Mouse (Mus musculus): ENCODE results near the gene Slc25a33. TPM values are rescaled to one million over a fixed set of nuclear protein-coding genes. Genes with fewer than 3 reads are reported as not detected.
A peak's percentile ranks its signal among the peaks of the same experiment; 100 is the strongest.
"Not testable (repeated sequence)": the region's sequence is repeated elsewhere in the genome, so short reads cannot be mapped to it uniquely, and the experiment has no call there.

Slc25a33 gene
- total RNA-seq, 2 experiments from 2014 or later: 28.4 to 30.7 TPM

DNA sequence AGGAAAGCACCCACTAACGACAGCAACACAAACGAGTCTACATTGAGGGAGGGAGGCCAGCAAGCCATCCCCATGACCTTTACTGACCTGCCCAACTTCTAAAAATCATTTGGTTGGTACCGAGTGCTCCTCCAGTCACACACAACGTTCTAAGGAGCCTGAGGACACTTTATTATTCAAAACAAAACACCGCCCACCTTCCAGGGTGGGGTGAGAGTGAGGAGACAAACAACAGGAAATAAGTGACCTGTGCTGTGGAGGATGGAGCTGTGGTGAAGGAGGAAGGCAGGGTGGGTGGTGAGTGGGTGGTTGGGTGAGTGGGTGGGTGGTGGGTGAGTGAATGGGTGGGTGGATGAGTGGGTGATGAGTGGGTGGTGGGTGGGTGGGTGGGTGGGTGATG is 14.6 kb downstream of the Slc25a33 start:
- no peak for DNase-seq (ENCODE audit: low spot score in 2 of 2)

DNA sequence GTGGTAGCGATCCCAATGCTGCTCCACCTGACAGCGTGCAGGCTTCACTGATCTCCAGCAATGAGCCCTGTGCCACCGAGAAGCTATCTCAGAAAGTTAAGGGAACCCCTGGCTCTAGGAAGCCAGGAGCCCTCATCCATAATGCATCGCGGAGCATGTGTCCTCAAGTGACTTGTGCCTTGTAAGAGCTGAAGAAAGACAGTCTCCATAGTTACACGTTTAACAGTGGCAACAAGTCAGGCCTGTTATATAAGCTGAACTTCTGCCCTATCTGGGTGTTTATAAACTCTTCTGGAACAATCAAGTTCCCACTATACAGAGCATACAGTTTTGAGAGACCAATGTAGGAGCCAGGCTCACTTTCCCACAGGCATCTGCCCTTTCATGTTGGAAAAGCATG is 15.7 kb downstream of the Slc25a33 start:
- DNase-seq (ENCODE audit: low spot score in 2 of 2): no peak

DNA sequence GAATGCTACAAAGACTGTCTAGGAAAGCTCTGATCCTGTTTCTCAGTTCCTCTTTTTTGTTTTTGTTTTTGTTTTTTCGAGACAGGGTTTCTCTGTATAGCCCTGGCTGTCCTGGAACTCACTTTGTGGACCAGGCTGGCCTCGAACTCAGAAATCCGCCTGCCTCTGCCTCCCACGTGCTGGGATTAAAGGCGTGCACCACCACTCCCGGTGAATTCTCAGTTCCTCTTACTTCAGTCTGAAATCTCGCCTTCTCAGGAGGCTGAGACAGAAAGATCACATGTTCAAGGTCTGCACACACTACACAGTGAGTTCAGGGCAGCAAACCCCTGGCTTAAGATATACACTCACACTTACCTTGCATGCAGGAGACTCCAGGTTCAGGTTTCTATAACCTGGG is 17.5 kb downstream of the Slc25a33 start:
- DNase-seq (ENCODE audit: low spot score in 2 of 2): not testable (repeated sequence)

DNA sequence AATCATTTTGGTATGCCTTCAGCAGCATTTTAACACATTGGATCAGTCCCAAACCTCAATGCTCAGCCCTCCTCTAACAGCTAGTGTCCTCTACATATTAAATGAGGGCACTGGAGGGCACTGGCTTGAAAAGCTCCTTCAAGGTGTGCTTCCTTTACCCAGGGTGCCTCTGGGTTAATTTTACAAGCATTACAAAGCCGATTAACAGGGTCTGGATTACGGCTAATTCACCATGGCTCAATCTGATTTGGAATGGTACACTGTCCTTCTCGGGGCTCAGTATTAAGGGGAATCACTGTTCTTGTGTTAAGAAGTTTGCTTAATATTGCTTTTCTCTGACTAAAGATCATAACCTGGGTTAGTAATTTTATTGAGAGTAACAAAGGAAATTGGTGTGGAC is 21.2 kb downstream of the Slc25a33 start:
- DNase-seq (ENCODE audit: low spot score in 2 of 2): no peak

DNA sequence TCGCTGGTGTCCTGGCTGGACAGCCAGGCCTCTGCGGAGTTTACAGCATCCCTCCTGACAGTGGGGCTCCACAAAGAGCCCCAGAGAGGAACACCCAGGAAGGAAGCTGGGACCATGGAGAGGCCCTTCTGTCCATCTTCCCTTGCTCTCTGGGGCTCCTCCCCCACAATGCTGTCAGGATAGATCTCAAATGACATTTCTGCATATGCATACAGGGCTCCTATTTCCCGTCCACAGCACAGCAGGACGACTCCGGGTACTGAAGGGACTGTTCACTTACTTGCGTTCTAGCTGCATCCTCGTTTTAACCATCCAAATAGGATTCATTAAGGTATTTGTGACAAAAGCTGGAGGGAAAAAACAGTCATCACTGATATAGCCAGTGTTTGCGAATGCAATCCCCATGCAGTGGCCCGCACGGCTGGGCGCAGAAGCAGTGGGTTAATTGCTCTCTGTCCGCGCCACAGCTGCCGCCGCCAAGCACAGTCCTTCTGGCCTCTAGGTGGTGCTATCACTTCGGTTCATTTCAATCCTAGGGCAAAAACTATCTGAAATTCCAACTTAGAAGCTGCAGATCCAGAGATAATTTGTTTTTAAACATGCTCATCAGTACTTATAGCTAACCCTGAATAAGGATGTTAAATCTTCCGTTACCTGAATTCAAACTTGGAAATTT is 21.8 kb downstream of the Slc25a33 start:
- DNase-seq (ENCODE audit: low spot score in 2 of 2): peak; percentile 74 to 79

DNA sequence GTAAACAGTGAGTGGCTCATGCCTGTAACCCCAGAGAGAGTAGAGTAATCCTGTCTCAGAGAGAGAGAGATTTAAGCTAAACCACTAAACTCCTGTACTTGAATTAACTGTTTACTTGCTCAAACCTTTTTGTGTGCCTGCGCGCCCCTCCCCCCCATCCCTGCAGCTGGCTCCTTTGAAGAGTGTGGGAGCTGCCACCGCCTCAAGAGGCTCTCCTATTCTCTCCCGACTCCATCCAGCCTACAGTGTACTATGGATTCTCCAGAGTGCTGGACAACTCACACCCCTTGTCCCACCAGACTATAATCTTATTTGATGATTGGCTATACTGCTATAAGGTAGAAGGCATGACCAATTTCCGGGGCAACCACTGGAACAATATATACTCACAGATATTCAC is 23.4 kb downstream of the Slc25a33 start:
- DNase-seq (ENCODE audit: low spot score in 2 of 2): no peak

DNA sequence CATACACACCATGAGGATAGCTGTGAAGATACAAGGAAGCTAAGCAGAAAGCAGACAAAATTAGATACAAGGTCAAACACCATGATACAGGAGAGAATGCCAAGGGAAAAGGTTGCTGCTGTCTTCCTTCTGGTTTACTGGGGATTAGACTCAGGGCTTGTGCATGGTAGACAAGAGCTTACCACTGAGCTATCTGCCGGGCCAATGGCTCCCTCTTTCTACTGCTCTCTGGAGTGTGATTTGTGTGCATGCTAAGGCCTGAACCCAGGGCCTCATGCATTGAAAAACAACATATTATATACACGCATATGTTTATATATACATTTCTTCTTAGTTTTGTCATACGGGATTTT is 24.4 kb downstream of the Slc25a33 start:
- not testable (repeated sequence) for DNase-seq (ENCODE audit: low spot score in 2 of 2)

DNA sequence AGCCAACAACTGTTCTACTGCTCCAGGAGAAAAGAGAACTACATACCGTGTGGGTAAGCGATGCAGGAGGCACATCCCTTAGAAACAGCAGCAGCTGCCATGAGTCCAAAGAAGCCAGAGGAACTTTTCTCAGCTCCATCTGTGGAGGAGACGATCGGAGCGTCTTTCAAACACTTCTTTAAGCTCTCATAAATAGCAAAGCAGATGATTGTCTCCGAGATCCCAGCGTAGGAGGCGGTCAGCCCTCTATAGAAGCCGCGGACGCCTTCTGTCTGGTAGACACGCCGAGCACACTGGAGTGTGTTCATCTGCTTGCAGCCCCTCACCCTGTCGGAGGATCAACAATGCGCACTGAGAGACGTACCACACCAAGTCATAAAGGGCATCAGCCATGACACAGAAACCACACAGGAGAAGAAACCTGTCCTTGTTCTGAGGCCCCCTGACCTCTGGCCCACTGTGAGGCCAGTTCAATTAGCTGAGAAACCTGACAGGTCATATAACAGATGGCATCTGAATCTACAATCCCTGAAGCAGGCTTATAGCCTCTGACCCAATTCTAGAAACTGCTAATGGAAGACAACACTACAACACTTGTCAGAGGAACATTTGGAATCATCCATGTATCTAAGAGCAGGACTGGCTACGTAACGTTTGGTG is 24.9 kb downstream of the Slc25a33 start:
- no peak for DNase-seq (ENCODE audit: low spot score in 2 of 2)

DNA sequence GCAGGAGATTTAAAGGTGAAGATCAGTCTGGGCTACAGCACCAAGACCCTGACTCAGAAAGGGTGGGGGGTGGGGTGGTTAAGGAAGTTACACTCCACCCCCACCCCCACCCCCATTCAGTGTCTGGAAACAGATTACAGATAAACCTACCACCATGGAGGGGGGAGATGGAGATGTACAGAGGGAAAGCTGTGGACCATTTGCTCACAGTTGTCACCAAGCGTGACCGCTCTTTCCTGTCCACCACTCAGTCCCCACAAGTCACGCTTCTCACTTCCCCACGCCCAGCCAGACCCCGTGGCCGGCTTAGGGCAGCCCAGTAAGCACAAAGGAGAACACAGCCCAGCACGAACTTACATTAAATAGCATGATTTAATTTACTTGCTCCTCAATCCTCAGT is 30.0 kb downstream of the Slc25a33 start:
- DNase-seq (ENCODE audit: low spot score in 2 of 2): no peak

DNA sequence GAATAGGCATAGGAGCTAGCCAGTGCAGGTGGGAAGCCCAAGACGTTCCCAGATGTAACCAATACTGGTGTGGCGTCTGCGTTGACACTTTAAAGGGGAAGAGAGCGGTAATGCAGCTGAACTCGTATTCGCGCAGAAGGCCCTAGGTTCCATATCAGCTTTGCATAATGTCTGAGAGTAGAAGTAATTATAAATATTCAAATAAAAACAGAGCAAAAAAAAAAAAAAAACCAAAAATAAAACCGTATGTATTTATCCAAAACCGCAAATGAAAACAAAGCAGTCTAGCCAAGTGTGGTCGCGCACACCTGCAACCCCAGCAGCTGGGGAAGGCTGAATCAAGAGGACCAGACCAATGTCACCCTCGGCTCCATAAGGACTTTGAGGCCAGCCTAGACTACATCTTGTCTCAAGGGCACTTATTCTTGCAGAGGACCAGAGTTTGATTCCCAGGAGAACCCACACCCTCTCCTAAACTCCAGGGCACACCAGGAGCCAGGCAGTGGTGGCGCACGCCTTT is 32.0 kb downstream of the Slc25a33 start:
- DNase-seq (ENCODE audit: low spot score in 2 of 2): no peak

DNA sequence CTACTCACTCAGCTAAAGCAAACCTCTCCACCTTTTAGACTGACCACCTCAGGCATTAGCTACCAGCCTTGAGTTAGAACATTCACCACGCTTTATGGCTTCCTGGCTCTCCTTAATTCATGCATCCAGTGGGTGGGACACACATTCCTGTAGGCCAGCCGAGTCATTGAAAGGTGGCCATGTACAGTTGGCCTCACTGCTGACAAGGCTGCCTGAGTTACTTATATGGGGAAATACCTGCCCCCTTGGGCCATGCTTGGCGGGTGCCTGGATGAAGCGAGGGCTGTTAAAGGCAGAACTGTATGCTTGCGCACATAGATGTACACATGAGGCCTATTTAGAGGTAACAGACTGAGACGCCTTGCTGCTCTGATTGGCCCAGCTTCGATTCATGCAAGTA is 33.8 kb downstream of the Slc25a33 start:
- DNase-seq (ENCODE audit: low spot score in 2 of 2): no peak

DNA sequence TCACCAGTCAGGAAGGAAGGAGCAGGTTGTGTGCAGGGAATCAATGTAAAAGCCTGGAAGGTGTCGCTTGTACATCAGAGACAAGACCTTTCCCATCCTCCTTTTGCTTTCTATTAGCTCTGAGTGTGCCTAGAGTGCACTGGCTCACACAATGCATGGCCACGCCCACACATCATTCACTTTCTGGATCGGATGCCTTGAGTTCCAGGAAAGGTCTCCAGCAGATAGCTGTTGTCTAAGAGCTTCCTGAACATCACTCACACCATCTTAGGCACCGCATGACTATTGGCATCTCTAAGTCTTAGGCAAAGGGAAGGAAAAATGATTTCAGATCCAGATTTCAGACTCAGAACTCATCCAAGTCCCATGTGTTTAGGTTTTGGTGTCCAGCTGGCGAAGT is 34.6 kb downstream of the Slc25a33 start:
- DNase-seq (ENCODE audit: low spot score in 2 of 2): no peak

DNA sequence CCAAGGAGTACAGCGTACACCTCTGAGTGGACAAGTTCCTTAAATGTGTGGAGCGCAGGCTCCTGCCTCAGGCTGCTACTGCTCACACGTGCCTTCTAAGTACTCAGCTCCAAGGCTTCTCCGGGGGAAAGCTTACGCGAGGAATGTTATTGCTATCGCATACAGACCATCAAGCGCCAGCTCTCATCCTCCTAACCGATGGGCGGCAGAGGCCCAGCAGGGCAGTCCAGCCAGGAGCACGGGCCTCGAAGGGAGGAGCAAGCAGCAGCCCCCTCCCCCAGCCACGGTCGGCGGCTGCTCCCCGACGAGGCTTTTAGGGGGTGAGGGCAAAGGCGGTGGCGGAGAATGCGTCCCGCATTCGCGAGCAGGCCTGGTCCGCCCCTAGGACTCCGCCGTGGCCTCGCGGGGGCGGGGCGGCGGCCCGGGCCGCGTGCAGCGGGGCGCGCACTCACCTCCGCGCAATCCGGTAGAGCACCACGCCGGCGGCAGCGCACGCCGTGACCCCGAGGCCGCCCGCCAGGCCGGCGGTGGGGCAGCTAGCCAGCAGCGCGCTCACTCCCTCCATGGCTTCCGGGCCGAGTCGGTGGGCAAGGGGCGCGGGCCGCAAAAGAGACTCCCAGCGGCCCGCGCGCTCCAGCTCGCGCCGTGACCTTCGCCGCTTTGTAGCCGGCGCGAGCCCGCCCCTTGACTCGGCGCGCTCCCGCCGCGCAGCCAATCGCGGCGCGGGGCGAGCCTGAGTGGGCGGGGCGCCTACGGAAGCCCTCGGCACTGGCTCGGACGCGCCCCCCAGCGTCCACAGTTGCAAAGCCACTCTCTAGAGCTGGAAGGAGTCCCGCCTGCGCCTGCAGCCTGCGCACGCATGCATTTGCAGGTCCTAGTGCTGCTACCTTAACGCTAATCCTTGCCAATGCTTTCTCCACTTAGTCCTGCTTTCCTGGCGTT is 36.4 kb downstream of the Slc25a33 start, which contains the start of gene Tmem201:
TSS of gene Tmem201 (minus strand) at position 662 of the 942 bp plus-strand sequence.
- peak; percentile 95 to 97 for DNase-seq (ENCODE audit: low spot score in 2 of 2)

DNA sequence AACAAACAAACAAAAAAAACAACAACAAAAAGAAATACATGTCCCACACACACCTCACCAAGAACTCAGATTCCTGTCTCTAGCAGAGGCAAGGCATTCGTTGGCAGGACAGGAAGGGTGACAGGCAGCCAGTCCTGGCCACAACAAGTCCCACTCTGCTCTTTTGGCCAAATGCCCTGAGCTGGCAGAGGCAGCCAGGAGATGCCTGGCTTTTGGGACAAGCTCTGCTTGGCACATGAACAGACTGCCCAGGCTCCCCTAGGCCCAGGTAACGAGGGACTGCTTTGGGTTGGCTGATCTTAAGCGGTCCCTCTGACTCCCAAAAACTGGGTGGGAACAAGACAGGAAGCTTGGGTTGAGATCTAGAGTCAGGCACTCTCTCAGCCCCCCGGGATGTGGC is 37.5 kb downstream of the Slc25a33 start:
- DNase-seq (ENCODE audit: low spot score in 2 of 2): peak; percentile 70 to 73

DNA sequence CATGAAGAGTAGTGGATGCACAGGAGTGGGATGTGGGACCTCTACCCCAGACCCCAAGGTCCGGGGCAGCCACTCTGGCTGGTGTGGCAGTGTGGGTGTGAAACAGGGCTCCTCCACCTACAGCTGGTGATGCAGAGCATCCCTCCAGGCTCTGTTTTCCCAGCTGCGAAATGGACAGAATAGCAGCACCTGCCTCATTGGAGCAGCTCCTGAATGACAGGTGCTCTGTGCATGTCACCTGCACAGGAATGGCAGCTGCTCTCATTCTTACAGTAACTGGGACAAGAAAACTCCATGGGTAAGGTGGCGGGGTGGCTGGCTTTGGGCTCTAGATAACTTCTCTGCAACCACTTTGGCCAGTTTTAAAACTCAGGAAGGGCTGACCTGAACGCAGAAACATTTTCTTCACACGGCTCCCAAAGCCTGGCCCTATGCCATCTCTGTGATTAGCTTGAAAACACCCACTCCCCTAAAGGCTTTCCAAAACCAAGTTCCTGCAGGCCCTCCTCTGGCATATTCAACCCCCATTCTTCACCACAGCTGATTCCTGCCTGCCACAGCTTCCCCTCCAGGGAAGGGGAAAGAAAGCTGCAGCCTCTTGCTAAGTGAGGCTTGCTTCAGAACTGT is 38.3 kb downstream of the Slc25a33 start:
- DNase-seq (ENCODE audit: low spot score in 2 of 2): no peak

DNA sequence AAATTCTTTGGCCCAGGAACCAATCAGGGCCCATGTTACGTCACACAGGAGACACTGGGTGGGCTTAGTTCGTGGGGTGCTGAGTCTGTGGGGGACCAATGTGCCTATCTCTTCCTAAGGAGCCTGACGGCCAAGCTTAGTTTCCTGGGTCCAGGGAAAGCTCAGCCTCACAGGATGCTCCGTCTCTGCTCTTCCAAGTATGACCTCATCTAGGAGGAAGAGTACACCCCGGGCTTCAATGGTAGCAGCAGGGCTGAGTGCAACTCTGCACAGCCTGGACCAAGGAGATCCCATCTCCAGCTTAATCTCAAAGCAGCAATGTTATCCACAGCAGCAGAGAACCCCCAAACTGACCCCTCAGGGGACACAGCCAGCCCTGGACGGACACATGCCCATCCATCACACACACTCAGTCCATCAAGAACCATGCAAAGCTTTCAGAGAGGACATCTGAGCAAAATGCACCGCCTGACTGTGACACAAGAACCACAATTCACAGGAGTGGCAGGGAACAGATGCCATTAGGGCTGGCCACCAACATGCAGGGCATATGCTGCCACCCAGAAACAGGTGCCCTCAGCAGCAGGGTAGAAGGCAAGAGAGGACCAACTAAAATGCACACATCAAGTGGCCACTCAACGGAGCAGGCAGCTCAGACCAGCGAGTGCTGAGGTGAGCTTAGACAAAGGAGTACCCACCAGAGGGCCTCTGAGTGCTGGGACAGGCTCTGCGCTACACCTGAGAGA is 39.2 kb downstream of the Slc25a33 start:
- no peak for DNase-seq (ENCODE audit: low spot score in 2 of 2)

DNA sequence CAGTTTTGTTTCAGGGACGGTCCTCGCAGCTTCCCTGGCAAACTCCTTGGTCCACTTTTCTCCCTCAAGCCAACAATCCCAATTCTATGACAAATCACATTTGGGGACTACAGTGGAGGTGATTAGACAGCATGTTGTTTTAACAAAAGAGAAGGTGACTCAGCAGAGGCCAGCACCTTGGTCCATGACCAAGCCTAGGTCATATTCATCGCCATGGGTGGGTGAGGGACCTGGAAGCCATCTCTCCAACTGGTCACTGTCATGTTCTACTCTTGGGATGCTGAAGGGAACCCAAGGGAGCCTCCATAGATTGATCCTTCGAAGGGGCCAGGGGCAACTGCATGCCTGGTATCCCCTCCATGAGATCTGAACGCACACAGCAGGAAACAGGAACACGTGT is 39.8 kb downstream of the Slc25a33 start:
- no peak for DNase-seq (ENCODE audit: low spot score in 2 of 2)

DNA sequence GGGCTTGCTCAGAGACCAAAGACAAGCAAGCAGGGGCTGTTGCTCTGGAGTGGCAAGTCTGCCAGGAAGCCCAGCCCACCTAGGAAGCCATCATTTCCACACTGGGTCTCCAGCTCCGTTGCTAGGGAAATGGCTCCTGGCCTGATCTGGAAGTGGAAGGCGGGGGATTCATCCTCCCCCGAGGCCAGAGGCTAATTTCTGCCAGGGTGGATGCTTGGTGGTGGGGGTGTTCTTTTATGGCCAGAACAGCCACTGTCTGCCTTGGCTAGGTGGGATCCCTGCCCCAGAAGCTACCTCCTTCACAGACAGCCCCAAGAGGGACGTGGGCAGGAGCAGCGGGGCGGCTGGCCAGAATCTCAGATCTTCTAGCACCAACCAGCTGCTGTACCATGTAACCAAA is 40.3 kb downstream of the Slc25a33 start:
- DNase-seq (ENCODE audit: low spot score in 2 of 2): no peak

DNA sequence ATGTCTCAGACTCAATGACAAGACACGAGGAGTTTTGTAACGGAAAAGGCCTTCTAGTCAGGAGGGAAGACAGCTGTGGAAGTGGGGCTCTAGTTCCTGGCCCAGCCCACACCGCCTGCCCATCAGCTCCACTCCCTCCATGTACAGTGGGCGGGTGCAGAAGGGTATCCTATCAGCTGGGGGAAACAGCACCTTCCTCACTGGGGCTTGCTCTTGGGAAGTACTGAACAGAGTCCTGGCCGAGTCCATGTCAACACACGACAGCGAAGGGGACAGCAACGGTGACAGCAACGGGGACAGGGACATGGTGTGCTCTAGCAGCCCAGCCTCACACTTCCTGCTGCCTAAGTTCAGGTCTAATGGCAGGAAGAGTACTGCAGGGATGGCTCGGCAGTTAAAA is 41.3 kb downstream of the Slc25a33 start:
- DNase-seq (ENCODE audit: low spot score in 2 of 2): no peak

DNA sequence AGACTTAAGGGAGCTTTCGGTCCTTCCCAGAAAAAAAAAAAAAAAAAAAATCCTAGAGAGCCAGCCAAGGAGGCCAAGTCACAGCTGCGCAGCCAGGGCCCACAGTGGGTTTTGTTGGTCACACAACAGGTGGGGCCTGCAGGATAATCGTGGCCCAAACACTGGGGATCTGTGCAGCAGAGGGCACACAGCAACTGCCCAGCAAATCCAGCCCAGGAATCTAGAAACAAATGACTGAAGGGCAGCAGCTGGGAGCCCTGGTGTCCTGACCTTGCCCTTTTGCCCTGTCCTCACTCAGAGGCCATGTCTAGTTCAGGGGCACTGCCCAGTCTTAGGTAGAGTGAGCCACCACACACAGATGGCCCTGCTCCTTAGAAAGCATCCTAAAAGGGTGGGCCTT is 41.8 kb downstream of the Slc25a33 start:
- DNase-seq (ENCODE audit: low spot score in 2 of 2): no peak

DNA sequence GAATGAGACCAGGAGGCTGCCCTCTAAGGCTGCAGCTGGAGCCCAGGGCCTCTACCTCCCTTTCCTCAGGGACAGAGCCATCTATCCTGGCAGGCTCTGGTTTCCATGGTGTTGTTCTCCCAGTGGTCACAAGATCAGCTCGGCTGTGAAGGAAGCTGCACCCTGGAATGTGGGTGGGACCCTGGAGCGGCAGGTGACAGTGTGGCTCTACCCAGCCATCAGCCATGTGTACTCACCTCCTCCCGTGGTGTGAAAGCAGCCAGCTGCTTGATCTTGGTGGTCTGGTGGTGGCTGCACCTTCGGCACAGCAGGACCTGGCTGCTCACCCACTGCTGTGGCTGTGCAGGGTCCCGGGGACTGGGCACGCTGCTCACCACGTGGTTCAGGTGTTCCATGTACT is 43.2 kb downstream of the Slc25a33 start:
- DNase-seq (ENCODE audit: low spot score in 2 of 2): no peak

All from layer of hippocampus, postnatal 10 days (tissue).